Mouse (Mus musculus) hematopoietic stem cell, adult 5-6 weeks (primary cell): ENCODE results near the gene Zc3h7a. TPM values are rescaled to one million over a fixed set of nuclear protein-coding genes. Genes with fewer than 3 reads are reported as not detected.
A peak's percentile ranks its signal among the peaks of the same experiment; 100 is the strongest.

Experiments used
- ATAC-seq, 2 experiments: fragments of 125-278 bp in 1 of 2; replicated peaks in 1 of 2; 2 replicates each; pipeline ENCODE4 v1.8.0; 2016 to 2017; ENCODE audit warnings: inconsistent platforms in 2 of 2, mild to moderate bottlenecking in 2 of 2, moderate number of reproducible peaks in 2 of 2, low read depth in 1 of 2, moderate TSS enrichment in 1 of 2; ENCODE audit not compliant: low FRiP score in 2 of 2, poor library complexity in 2 of 2, severe bottlenecking in 2 of 2, insufficient read depth in 1 of 2, low TSS enrichment in 1 of 2
- total RNA-seq: library from RNA; stranded (forward); fragments of 172-1452, 232-1000 nt; gene quantifications from 2 replicates; pipeline ENCODE4 v1.2.3, GENCODE M21; 2017

The Zc3h7a gene
- 253 and 425 TPM in 2 replicates for total RNA-seq

- peak; percentile 91 to 94 for ATAC-seq
These were observed at the start of gene Zc3h7a for GRCm38 (mm10) chr16:11176208-11176883. Zc3h7a (minus strand) TSS chr16:11176393.

GRCm38 (mm10) chr16:11217801-11218200 is 41.6 kb upstream of the Zc3h7a start:
- ATAC-seq = no peak

DNA sequence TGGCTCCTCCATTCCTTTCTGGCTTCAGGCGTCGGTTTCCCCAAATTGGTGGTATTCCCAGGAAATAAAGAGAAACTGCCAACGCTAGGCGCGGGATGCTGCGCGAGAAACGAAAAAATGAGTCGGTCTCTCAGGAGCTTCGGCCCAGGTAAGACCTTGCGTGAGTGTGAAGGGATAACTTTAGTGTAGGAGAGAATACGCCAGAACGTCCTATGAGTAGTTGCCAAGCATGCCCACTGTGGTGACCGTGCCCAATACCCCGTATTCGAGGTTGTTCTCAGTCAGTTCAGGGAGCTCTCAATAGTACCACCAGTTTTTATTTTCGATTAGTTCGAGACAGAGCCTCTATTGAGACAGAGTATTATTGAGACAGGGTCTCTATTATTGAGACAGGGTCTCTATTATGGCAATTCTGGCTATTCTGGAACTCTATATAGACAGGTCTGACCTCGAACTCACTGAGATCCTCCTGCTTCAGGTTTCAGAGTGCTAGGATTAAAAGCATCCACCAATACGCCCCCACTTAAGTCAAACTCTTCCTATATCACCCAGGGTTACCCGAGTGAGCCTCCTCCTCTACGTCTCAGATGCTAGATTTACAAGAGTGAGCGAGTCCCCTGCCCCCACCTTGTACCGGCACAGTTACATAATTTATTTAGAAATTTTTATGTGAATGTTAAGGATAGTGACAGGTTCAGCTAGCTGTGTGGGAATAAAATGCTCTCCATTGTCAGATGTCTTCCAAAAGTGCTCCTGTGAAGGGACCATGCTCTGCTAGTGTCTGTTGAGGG is 27.6 kb upstream of the Zc3h7a start:
- ATAC-seq = no peak

DNA sequence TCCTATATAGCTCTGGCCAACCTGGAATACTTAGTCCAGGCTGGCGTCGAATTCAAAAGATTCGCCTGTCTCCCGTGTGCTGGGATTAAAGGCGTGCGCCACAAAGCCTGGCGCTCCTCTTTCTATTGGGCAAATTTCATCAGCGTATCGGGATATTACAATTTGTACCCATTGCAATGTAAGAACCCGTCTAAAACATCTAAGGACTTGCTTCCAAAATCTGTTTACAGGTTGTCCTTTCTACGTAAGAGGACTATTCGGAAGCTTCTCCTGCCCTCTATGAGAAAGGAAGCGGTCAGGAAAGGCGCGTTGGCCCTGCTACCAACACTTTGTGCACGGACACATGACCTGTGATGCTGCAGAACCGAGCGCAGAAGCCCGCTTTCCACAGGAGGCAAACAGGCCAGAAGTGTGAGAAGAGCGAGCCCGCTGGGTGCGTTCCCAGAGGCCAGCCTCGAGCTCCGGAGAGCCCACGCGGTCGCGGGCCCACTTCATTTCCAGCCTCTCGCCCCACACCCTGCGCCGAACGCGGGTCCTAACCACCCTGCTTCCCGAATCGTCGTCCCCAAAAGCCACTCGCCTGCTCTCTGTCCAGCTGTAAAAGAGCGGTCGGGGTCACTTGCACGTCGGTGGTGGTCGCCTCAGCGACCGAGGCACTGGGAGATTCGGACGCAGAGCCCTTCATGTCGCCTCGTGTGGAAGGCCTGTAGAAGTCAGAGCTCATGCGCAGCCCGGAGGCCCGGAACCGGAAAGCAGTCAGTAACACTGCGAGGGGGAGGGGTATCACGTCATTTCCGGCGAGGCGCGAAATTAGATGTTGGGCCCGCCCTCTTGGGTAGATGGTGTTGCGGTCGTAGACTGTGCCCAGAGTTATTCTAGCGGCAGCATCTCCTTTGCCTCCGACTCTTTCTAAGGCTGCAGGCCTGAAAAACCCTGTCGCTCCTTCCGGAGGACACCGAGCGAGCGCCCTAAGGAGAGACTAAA is 26.7 kb upstream of the Zc3h7a start, which contains the start of gene Rsl1d1:
Gene Rsl1d1 (minus strand): TSS at position 761 of the 984 bp plus-strand sequence.
- ATAC-seq = peak; percentile 97

DNA sequence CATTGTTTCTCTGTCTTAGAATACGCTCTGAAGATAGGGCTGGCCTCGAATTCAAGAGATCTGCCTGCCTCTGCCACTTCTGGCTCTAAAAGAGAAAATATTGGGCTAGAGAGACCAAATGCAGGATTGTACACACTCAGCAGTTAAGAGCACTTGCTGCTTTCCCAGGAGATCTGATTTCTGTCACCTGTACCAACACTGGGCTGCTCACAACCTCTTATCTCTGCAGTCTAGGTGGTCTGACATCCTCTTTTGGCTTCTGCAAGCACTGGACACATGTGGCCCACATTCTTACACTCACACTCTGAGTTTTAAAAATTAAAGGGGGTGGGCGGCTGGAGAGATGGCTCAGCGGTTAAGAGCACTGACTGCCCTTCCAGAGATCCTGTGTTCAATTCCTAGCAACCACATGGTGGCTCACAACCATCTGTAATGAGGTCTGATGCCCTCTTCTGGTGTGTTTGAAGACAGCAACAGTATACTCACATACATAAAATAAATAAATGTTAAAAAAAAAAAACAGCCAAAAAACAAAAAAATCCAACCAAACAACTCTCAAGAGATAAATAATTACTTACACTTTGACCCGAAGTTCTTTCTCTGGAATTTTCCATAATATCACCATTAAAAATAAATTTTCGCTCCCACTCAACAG is 25.7 kb upstream of the Zc3h7a start:
- ATAC-seq = no peak

DNA sequence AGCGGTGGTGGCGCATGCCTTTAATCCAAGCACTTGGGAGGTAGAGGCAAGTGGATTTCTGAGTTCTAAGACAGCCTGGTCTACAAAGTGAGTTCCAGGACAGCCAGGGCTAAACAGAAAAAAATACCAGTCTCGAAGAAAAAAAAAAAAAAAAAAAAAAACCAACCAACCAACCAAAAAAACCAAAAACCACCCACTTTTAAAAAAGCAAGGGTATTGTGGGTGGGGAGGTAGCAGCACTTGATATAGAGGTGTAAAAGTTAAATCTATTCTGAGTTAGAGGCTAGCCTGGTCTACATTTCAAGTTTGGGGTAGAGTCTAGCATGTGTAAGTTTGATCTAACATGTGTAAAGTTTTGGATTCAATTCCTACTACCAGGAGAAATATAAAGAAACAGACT is 24.1 kb upstream of the Zc3h7a start:
- ATAC-seq = no peak

GRCm38 (mm10) chr16:11198467-11198866 is 22.3 kb upstream of the Zc3h7a start:
- no peak for ATAC-seq

DNA sequence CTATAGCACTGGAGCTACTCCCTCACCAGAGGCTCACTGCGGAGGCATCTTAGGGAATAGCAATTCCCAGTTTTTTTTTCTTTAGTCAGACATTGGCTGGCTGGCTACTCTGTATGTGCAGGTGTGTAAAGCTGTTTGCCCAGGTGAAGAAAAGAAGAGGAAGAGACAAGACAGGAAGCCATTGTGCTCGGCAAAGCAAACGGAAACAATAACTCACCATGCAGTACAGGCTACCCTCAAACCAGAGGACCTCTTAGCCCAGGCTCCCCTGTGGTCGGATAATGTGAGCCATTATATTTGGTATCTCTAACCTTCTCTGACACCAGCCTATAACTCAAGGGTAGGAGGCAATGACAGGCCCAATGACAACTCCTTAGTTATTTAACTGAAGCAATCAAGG is 20.9 kb upstream of the Zc3h7a start:
- ATAC-seq = no peak

DNA sequence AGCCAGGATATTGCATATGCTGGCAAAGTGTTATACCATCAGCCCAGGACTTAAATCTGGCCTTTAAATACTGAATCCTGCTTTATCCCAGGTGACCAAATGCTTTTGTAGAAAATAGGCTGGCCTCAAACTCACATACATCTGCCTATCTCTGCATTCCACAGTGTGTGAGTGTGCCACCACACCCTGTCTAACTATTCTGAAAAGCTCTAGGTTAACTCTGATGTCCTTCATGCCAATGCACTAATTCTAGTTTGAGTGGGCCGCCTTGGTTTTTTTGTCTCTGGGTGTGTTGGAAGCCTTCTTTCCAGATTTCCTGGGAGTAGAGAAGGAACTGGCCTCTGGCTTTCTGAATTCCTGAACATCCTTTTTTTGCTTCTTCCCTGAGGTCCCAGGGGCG is 17.0 kb upstream of the Zc3h7a start:
- no peak for ATAC-seq

DNA sequence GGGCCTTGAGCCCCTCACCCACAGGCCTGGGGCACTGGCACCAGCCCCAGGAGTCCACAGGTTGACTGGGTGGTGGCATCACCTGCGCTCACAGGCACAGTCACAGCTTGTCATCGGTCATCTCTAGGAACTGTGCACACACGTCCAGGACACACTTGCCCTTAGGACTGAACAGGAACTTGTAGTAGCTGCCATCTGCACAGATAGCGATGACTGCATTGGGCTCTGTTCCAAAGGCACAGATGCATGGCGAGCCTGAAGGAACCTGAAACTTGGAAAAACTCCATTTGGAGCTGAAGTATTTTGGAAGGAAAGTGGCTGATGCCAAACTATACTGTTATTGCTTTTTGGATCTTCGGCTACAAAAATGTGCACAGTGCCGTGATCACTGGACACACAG is 14.0 kb upstream of the Zc3h7a start:
- ATAC-seq = no peak

GRCm38 (mm10) chr16:11177404-11177803 is 1.2 kb upstream of the Zc3h7a start:
- ATAC-seq = no peak

- ATAC-seq = no peak
These were observed 671 bp upstream of the Zc3h7a start for GRCm38 (mm10) chr16:11176884-11177244.

- ATAC-seq = peak; percentile 12 to 41
These were observed 545 bp downstream of the Zc3h7a start for GRCm38 (mm10) chr16:11175489-11176207.

DNA sequence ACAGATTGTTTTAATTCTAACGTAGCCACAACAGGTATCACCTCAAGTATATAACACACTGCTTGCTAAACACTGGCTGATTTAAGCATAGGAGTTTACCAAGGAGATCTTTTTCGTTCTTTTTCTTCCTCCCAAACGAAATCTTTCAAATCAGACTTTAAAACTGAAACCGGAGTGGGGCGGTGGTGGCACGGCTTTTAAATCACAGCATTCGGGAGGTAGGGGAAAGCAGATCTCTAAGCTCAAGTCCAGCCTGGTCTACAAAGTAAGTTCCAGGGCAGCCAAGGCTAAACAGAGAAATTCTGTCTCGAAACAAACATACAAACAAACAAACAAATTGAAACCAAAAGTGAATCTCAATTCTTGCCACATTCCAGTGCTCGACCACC is 1.1 kb downstream of the Zc3h7a start:
- ATAC-seq = no peak

DNA sequence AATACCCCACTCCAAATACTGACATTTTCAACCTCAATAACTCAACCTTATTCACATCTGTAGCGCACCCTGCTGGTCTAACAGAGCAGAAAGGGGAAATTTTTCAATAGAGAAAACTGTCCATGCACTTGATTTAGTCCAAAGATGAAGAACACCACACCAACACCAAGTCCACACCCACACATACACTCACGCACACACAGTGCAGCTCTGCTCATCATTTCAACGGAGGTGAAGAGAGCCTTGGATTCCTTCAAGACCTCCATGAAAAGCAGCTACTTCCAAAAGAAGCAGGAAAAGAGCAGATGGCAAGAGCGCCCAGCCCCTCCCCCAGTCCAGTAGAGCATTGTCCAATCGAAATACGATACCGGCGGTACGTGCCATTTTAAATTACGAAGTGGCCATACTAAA is 1.5 kb downstream of the Zc3h7a start:
- ATAC-seq = peak; percentile 32 to 54; a peak in 1 of 4 replicates

DNA sequence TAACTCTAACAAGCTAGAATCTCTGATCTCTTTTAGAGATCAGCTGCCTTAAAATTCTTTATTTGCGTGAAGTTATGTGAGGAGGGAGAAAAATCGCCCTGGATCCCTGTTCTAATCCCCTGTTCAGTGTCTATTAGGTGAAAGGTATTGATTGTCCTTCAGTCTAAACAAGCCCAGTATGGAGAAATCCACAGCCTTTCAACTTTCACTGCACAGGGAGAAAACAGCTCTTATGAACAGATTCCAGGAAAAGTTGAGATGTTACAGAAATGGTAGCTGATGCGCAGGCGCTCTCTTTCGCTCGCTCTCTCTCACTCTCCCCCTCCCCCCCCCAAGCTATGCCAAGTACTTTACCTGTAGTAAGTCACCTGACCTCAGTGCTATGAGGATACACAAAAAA is 4.5 kb downstream of the Zc3h7a start:
- no peak for ATAC-seq

- no peak for ATAC-seq
These were observed 9.8 kb downstream of the Zc3h7a start for GRCm38 (mm10) chr16:11166431-11166830.
